Mouse (Mus musculus) adrenal gland, postnatal 25 days (tissue): Measurements from ENCODE around the gene Auts2. TPM values are rescaled to one million over a fixed set of nuclear protein-coding genes. Genes with fewer than 3 reads are reported as not detected.
A peak's percentile ranks its signal among the peaks of the same experiment; 100 is the strongest.

ENCODE experiments used
- DNase-seq: peaks from one replicate; pipeline ENCODE4 v3.0.0; 2021; ENCODE audit warnings: mixed read lengths
- total RNA-seq: library from RNA; stranded (reverse); gene quantifications from 2 replicates; pipeline ENCODE4 v1.2.3, GENCODE M21; 2021

The Auts2 gene
- total RNA-seq, 1 experiment from 2014 or later = 75.7 TPM

DNA sequence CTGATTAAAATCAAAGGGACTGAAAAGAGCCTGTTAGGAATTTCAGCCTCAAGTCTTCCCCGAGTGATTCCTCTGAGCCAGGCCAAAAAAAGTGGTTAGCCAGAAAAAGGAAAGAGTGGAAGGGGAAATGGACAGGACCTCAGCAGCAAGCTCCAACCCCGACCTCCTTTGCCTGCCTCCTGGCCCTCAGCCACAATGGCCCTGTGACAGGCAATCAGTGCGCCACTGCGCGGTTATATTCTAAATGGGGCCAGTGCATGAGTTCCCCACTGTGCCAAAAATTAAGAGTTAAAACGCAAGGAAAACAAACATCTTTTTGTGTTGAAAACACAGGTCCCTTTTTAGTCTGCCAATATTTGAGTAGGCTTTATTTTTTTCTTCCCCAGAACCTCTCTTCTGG lies 755.1 kb downstream of the Auts2 start:
- no peak for DNase-seq

DNA sequence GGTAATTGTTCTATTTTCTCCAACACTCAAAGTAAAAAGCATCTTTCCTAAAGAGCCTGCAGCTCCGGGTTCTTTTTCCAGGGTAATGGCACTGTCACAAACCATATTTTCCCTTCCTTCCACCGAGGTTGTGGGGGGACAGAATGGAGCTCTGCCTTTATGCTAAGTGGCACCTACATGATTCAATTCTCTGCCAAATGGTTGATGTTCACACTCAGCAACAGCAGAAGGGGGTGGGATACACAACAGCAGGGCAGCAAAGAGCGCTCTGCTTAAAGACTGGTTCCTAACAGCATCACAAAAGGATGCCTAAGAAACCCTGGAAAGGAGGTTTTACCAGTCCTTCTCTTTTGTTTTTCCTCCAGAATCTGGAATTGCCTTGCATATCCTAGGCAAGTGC lies 759.9 kb downstream of the Auts2 start:
- DNase-seq = no peak

DNA sequence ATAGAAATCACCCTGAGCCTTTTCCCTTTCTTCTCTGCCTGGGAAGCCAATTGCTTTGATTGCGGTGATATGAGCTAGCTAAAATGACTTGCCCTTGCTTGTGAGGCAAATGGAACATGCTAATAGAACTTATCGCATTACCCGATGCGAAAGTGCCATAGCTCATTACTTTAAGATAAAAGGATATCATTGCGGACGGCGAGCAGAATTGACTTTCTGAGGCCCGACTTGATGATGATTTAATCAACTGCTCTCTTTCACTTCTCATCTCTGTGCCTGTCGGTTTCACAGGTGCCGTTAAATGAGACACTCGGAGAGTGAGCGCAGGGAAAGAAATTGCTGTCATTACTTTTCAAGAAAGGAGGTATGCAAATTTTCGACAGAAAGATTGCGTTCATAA lies 762.1 kb downstream of the Auts2 start:
- DNase-seq = no peak

DNA sequence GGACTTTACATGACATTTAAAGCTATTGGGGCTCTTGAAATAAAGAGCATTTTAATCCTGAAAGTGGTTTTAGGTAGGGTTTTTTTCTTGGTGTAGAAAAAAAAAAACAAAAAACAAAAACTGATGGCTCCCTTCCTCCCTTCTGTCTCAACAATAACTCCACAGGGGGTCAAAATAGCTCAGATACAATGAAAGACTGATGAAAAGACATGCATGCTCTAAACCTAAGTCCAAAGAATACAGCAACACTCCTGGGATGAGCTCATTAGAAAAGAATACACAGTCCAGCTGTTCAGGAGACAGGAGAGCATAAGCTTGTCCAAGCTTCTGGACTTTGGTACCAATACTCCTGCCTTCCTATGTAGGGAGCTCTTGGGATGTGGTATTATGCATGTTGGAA lies 764.0 kb downstream of the Auts2 start:
- DNase-seq = no peak

DNA sequence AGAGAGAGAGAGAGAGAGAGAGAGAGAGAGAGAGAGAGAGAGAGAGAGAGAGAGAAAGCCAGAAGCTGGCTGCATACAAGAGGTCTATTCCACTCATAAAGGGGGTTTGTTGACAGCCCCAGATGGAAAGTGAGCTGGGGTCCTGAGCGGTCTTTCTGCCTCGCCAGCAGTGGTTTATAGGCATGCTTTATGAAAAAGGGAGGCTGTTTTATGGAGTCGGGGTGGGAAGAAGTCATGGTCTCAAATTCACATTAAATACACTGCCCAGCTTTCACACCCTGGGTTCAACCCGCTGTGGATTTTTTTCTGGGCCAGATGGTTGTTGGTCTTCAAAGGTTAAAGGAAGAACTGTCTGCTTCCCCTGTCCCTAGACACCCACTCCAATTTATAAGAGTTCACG lies 767.5 kb downstream of the Auts2 start:
- no peak for DNase-seq

DNA sequence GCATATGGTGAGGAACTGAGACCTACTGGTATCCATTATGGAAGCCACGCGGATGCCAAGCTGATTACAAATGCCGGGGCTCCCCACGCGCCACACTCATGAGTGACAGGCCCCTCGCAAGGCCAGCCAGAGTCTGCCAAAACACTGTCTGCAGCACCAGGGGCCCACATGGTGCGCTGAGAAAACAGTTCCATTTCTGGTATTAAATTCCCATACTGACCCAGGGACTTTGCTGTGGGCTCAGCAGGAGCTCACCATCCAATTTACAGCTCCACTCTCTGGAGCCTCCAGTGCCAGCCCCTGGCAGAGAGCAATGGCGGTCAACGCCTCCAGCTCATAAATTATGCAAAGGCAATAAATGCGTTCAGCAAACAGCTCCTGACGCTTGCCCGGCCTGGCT lies 767.9 kb downstream of the Auts2 start:
- no peak for DNase-seq

DNA sequence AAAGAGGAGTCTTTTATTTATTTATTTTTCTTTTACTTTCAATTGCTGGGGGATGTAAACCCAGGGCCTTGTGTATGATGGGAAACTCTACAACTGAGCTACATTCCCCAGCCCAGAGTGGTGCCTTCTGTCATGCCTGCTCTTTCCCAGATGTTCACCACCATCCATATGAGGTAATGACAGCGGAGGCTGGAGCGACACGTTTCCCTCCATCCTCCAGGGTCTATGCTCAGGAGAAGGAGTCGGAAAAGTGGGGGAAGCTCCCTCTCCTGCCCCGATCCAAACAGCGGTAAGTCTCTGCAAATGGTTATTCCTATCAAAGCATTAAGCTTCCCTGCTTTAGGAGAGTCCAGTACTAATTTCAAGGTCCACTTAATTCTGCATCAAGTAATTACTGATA lies 768.4 kb downstream of the Auts2 start:
- DNase-seq = no peak

DNA sequence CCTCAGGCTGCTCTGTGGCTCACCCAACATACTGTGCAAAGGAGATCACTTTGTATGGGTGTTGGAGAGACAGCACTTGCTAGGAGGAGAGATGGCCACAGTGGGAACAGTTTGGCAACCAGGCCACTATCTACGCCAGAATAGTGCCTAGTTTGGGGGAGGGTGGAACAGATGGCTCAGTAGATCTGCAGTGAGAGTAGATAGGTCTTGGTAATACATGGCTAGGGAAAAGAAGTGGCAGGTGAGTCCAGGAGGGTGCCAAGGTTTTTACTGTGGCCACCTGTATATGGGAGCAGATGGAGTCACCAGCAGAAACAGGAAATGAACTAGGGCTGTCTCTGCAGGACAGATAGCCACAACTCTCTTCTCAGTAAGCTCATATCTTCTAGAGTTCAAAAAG lies 770.5 kb downstream of the Auts2 start:
- DNase-seq = no peak

DNA sequence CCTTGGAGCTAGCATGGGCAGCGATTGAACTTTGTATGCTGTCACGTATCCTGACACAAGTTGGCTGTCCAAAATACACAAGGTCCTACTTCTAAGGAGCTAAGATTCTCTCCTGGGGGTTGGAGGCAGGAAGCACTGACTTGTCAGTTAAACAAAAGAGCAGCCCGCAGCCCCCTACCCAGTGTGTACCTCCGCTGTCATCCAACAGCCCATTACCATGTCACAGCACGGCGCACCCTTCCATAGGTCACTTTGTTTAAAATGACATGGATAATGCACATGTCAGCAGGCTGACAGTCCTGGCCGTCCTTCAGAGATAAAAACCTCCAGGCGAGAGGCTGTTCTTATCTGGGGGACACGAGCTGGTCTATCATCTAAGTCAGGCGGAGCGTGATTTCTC lies 773.9 kb downstream of the Auts2 start:
- DNase-seq = no peak

DNA sequence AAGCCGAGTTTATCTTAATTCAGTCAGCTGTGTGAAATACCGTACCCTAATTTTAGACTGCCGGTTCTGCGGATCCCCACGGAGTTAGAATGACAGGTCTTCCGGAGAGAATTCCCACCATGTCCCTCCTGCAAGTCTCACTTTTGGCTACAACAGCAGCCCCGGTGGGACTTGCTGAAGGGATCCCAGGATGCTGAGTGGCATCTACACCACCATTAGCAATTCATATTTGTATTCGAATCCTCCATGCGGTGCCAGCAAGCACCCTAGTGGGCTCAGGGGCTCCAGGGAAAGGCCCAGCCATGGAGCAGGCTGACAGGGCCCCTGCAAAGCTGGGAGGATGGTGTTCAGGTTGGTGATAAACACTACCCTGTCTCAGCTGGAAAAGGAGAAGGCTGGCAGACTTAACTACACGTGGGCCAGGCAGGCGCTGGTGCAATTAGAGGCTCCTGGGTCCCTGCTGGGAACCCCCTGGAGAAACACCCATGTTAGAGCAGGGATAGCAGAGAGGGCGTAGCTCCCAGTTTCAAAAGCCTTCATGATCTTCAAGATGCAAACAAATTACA lies 775.4 kb downstream of the Auts2 start:
- DNase-seq = no peak

DNA sequence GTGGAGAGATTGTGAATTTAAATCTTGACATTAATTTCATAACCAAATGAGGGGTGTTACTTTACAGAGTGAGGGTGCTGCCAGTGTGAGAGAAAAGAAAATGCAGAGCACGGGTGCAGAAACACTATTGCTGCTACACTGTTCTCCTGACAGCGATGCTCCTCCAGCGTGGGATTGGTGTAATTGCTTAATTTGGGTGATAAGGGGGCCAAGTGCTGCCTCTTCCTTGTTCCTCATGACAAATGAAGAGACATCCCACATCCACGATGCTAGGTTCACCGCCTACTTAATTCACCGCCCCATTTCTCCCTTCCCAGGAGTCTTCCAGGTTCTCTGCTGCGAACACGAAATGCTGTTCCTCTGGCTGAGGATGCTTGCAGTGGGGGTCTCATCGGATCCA lies 776.0 kb downstream of the Auts2 start:
- DNase-seq = no peak

DNA sequence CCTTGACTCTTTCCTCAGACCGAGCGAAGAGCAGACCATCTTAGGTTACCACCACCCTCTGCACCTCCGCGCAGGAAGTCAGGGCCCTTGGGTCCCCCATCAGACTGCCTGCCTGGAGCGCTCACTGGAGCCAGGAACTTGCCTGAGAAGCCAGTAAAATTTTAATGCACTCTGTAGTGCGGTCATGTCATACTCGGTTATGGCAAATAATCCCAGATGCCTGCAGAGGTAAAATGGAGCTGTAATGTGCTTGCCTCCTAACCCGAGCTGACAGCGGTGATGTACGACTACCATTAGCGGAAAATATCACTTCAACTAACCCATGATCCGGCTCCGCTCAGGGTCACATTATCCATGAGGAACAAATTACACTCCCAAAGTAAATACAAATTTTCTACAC lies 783.7 kb downstream of the Auts2 start:
- no peak for DNase-seq

DNA sequence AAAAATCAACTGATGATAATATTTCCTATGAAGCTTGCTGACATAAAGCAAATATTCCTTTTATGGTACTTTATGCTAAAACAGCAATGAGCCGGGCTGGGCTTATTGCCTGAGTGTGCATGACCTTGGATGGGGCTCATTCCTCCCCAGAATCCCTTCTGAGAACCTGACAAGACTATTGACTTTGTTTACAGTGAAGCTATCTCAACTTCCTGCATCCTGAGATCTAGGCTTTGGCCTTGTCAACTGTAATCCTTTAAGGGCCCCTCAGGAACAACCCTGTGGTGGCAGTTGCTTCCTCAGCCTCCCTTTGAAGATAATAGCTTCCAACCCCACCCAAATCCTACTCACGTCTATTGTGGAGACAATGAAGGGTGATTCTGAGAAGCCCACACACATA lies 792.8 kb downstream of the Auts2 start:
- no peak for DNase-seq

DNA sequence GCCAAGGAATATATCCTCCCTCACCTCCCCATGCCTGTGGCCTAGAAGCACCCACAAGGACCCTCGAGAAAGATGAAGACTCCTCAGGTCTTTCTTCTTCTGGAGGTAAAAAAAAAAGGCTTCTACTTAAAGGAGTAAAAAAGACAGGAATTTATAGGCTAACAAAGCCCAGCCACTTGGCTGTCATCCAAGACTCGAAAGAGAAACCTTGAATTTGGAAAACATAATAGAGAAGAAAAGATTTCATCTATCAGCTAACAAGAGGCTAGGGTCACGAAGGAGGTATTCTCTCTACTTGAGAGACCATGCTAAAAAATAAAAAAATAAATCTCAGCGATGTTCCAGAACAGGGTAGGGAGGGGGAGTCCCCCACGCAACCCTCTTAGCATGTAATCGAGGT lies 793.9 kb downstream of the Auts2 start:
- DNase-seq = peak; percentile 27

DNA sequence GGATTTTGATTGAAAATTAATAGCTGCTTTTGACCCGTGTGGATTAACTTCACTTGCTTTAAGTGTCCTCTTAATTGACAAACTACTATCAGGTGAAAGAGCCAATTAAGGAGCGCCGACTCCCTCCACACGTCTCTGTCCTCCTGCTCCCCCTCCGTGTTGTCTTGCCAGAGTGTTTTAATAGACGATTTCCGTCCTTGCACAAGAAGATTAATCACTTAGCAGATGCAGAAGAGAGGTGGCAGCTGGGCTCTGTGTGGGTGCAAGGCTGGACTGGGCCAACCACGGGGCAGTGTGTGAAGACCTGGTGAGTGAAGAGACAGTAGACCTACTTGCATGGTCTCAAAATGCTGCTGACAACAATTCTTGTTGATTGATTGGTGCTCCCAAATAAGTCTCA lies 800.1 kb downstream of the Auts2 start:
- DNase-seq = no peak

DNA sequence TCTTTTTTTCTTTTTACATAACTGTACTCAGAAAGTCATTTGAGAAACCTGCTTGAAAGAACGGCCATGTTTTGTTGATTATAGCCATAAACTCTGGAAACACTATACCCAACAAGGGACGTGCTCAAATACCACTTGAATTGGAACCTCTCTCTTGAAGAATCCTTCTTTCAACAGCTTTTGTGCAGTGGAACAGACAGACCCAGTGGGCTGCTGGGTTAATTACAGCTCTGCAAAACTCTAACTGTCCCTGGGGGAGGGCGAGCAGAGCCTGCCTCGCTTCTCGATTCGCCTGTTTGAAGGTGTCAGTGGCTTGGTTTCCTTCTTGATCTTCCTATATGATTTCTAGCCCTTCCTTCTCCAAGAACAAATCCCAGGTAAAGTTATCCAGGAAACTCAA lies 805.7 kb downstream of the Auts2 start:
- no peak for DNase-seq

DNA sequence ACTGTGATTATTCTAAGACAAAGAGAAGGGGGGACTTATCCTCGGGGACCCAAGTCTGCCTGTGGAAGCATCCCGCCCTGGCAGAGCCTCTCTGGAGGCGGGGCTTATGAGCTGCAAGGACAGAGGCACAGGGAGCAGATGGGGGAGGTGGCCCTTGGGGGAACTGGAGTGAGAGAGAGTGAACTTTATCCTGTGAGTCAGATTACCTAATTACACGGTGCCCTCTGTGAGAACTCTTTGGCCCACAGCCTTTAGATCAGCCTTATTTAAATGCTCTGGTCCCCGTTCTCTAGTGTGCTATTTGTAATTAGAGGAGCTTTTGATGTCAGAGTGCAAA lies 809.9 kb downstream of the Auts2 start:
- DNase-seq = peak; percentile 47

DNA sequence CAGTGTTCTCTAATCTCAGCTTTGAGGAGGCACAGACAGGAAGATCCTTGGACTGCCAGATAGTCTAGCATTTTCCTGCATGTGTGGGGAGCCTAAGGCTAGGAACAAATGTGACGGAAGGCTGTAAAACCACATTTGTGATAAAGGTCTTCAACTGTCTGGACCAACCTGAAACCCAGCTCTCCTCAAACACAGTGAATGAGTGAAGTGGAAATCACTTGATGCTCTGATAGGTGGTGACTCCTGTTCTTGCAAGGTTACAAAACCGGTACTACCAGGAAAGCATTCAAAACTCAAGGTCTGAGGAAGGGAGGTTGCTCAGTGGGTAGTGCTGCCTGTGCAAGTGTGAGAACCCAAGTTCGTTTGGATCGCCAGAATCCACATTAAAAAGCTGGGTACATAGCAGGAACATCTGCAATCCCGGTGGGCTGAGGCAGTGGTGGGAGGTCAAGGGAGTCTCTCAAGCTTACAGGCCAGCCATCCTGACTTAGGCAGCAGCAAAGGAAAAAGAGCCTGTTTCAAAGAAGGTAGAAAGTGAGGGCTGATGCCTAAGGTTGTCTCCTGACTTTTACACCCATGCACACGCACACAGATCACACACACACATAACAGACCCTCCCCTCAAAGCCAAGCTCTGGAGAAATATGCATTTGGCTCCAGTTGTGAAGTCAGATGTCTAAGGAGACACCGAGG lies 810.4 kb downstream of the Auts2 start:
- DNase-seq = no peak

DNA sequence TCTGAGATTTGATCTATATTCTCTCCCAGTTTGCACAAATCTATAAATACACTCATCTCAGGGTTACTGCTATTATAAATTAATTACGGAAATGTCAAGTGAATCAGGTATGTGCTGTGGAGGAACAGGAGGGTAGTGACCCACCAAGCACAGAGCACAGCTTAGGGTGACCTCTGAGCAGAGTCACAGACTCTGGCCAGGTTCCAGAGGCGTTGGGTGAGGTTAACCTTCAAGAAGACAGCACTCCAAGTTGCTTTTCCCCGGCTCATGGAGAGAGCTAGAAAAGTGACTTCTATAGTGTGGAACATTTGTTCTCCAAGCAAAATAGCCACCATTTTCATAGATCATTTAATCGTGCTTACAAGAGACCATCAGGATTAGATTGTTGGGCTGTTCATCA lies 813.7 kb downstream of the Auts2 start:
- peak; percentile 61 for DNase-seq

DNA sequence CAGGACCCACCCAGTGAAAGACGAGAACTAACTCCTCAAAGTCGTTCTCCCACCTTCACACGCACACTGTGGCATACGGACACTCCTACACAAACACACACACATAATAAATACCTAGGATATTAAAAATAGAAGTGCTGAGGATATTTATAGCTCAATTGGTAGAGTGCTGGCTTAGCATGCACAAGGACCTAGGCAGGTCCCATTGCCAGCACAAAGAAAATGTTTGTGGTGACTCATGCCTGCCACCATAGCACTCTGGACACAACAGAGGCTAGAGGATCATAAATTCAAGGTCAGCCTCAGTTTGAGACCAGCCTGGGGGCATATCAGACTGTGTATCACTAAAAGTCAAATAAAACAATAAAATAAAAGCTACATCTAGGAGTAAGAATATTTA lies 815.2 kb downstream of the Auts2 start:
- no peak for DNase-seq

DNA sequence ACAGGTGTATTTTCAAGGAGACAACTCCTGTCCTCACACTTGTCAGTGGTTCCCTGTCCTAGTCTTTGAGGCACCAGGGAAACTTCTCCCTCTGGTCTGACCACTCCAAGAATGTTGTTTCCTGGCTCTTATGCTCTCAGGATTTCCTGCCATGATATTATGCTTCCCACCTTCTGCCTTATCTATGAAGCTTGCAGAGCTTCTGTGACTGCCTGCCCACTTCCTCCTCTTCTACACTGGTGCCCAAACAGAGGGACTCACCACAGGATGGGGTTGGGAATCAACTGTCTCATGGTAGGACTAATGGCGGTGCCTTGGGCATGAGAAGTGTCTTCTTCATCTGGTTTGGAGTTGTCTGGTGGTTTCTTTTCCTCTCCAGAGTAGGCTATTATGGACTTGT lies 818.6 kb downstream of the Auts2 start:
- no peak for DNase-seq

DNA sequence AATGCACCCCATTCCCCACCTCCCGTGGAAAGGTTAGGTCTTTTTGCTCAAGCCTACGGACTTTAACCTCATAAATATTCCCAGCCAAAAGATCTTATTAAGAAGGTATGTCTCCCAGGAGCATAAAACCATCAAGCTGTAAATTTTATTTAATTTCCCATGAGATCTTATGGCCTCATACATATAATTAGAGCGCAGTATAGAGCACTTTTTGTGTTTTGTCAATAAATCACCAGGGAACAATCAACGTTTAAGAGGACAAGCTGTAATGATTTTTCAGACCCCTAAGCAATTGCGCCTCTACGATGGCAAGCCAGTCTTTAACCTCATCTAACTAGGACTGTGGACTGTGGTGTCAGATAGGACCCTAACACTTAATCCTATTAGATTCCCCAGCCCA lies 820.4 kb downstream of the Auts2 start:
- DNase-seq = no peak

DNA sequence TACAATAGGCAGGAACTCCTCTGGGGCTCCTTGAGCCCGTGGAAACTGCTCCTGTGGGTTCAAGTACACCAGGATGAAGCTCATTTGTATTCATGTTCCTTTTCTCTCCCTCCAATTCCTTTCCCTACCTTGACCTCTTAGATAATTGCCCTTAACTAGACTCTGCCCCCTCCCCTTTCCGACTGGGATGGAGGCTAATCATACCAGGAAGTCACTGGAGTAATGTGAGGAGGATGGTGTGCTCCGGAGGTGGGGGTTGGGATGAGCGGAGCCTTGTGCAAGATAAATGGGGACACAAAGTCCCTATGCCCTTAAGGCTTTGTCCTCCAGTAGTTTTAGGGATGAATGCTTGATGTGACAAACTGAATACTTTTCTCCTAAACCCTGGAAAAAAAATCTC lies 820.8 kb downstream of the Auts2 start:
- no peak for DNase-seq

DNA sequence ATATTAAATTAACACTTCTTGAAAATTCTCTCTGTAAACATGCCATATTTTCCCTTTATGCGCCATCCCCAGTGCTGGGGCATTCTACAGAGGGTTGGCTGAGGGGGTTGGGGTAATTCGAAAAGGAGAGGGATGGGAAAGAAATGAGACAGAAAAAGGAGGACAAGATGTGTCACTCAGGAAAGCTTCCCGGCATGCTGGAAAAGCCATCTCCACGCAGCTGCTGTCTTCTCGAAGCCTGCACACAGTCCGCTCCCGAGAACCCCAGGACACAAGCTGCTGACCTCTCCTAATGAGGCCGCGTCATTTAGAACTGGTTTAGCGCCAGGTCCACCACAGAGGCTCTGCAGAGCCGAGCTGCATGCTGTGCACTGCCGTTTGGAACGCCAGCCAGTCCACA lies 825.1 kb downstream of the Auts2 start:
- DNase-seq = no peak
